Mouse (Mus musculus) liver, embryonic 12.5 days (tissue): Measurements from ENCODE around the gene Ahcy. TPM values are rescaled to one million over a fixed set of nuclear protein-coding genes. Genes with fewer than 3 reads are reported as not detected.
A peak's percentile ranks its signal among the peaks of the same experiment; 100 is the strongest.
"Not testable (repeated sequence)": the region's sequence is repeated elsewhere in the genome, so short reads cannot be mapped to it uniquely, and the experiment has no call there.

Experiments
- ATAC-seq: fragments of 200-750 bp; cut with Nextera tagmentation; 2 replicates; pipeline ENCODE4 v1.8.0; 2017; ENCODE audit warnings: moderate number of reproducible peaks, mild to moderate bottlenecking, moderate library complexity
- H3K27ac ChIP-seq: fragments of 300-500 bp; sonication (generic); 2 replicates; pipeline ENCODE4 v1.5.1; 2016; ENCODE audit warnings: mild to moderate bottlenecking
- H3K27me3 ChIP-seq: fragments of 300-500 bp; sonication (generic); replicated peaks from 2 replicates; pipeline ENCODE4 v1.6.1; 2016; ENCODE audit warnings: mild to moderate bottlenecking, moderate library complexity
- H3K36me3 ChIP-seq: fragments of 300-500 bp; sonication (generic); 2 replicates; pipeline ENCODE4 v1.6.1; 2016; ENCODE audit warnings: mild to moderate bottlenecking, moderate library complexity
- H3K4me1 ChIP-seq: fragments of 300-500 bp; sonication (generic); 2 replicates; pipeline ENCODE4 v1.6.1; 2016
- H3K4me2 ChIP-seq: fragments of 300-500 bp; sonication (generic); 2 replicates; pipeline ENCODE4 v1.6.1; 2016; ENCODE audit warnings: mild to moderate bottlenecking, moderate library complexity
- H3K4me3 ChIP-seq: fragments of 300-500 bp; sonication (generic); 2 replicates; pipeline ENCODE4 v1.5.1; 2016; ENCODE audit warnings: mild to moderate bottlenecking, moderate library complexity
- H3K9ac ChIP-seq: fragments of 300-500 bp; sonication (generic); 2 replicates; pipeline ENCODE4 v1.6.1; 2016; ENCODE audit warnings: mild to moderate bottlenecking, moderate library complexity
- H3K9me3 ChIP-seq: fragments of 300-500 bp; sonication (generic); replicated peaks from 2 replicates; pipeline ENCODE4 v1.6.1; 2016; ENCODE audit warnings: mild to moderate bottlenecking, moderate library complexity
- WGBS: fragments of 180-500 bp; shearing (Covaris S2); methylation state at CpG from one replicate; pipeline ENCODE4 v1.1.7; 2016; ENCODE audit not compliant: insufficient replicate concordance; 5-methylcytosine and 5-hydroxymethylcytosine counted together
- polyA plus RNA-seq: library from polyadenylated mRNA; unstranded; fragments of >200 nt; fragmentation: Nextera tagmentation; extraction: Ambion mirVana; gene quantifications from 2 replicates; pipeline ENCODE4 v1.2.1, GENCODE M21; 2016

Ahcy gene
- polyA plus RNA-seq, 1 experiment from 2014 or later = 67.1 TPM

GRCm38 (mm10) chr2:155046803-155047202 lies 27.5 kb downstream of the Ahcy start:
- no peaks in the 10 kb centered on the region for H3K36me3 ChIP-seq
- 66% methylated on average over 2 of the region's 2 CpGs for WGBS
- H3K4me3 ChIP-seq = no peak overlapping the region
- peaks cover 14% of the 10 kb centered on the region for H3K4me1 ChIP-seq
- peaks cover 20% of the 10 kb centered on the region; the same call in 1 of the 2 replicates for H3K27me3 ChIP-seq
- H3K4me2 ChIP-seq = no peak overlapping the region
- no peaks in the 10 kb centered on the region for H3K9me3 ChIP-seq
- H3K9ac ChIP-seq = no peak overlapping the region
- no peak overlapping the region for H3K27ac ChIP-seq
- no peak for ATAC-seq

- no peak for ATAC-seq
- H3K9me3 ChIP-seq = no peaks in the 10 kb centered on the region
- peaks cover 2% of the 10 kb centered on the region for H3K4me1 ChIP-seq
- WGBS = 55% methylated on average over 3 of the region's 3 CpGs
- H3K36me3 ChIP-seq = no peaks in the 10 kb centered on the region
- no peak overlapping the region for H3K4me2 ChIP-seq
- H3K27me3 ChIP-seq = peaks cover 20% of the 10 kb centered on the region; the same call in 1 of the 2 replicates
- no peak overlapping the region for H3K9ac ChIP-seq
- H3K4me3 ChIP-seq = no peak overlapping the region
- H3K27ac ChIP-seq = no peak overlapping the region
These were observed 29.2 kb downstream of the Ahcy start for GRCm38 (mm10) chr2:155045075-155045474.

GRCm38 (mm10) chr2:155044542-155044941 lies 29.8 kb downstream of the Ahcy start:
- Histone ChIP-seq H3K4me3 (no peak overlapping the region), H3K4me1 (no peaks in the 10 kb centered on the region), H3K9ac (no peak overlapping the region), H3K36me3 (no peaks in the 10 kb centered on the region), H3K27ac (no peak overlapping the region), H3K9me3 (no peaks in the 10 kb centered on the region), H3K4me2 (no peak overlapping the region), H3K27me3 (peaks cover 20% of the 10 kb centered on the region; the same call in 1 of the 2 replicates)
- WGBS = 59% methylated on average over 3 of the region's 3 CpGs
- no peak for ATAC-seq

- no peaks in the 10 kb centered on the region for H3K9me3 ChIP-seq
These were observed 34.3 kb downstream of the Ahcy start for GRCm38 (mm10) chr2:155039956-155040355.

GRCm38 (mm10) chr2:155032938-155033710 lies 41.2 kb downstream of the Ahcy start:
- Histone ChIP-seq H3K27me3 (peaks cover 46% of the 10 kb centered on the region), H3K27ac (no peak overlapping the region), H3K36me3 (no peaks in the 10 kb centered on the region), H3K4me3 (no peak overlapping the region), H3K4me2 (no peak overlapping the region), H3K4me1 (no peaks in the 10 kb centered on the region), H3K9ac (no peak overlapping the region), H3K9me3 (no peaks in the 10 kb centered on the region)
- no peak for ATAC-seq
- 27% methylated on average over 19 of the region's 19 CpGs for WGBS

More at GRCm38 (mm10) chr2:155039956-155040355, 34.3 kb downstream of the Ahcy start:
- Histone ChIP-seq H3K27me3 (peaks cover 31% of the 10 kb centered on the region), H3K27ac (no peak overlapping the region), H3K9ac (no peak overlapping the region), H3K4me3 (no peak overlapping the region), H3K4me1 (no peaks in the 10 kb centered on the region), H3K4me2 (no peak overlapping the region), H3K36me3 (no peaks in the 10 kb centered on the region)
- 66% methylated on average over 4 of the region's 4 CpGs for WGBS
- no peak for ATAC-seq

GRCm38 (mm10) chr2:155030831-155031230 lies 43.5 kb downstream of the Ahcy start:
- Histone ChIP-seq H3K4me3 (no peak overlapping the region), H3K9ac (no peak overlapping the region), H3K4me2 (no peak overlapping the region), H3K36me3 (no peaks in the 10 kb centered on the region), H3K4me1 (no peaks in the 10 kb centered on the region), H3K9me3 (no peaks in the 10 kb centered on the region), H3K27ac (no peak overlapping the region), H3K27me3 (peaks cover 36% of the 10 kb centered on the region)
- WGBS = 57% methylated on average over 7 of the region's 7 CpGs
- no peak for ATAC-seq

GRCm38 (mm10) chr2:155020247-155020826 lies 54.0 kb downstream of the Ahcy start:
- not testable (repeated sequence) for H3K4me3 ChIP-seq, H3K36me3 ChIP-seq, ATAC-seq, H3K27ac ChIP-seq, H3K9me3 ChIP-seq, H3K9ac ChIP-seq
- 39% methylated on average over 20 of the region's 20 CpGs for WGBS
- Histone ChIP-seq H3K27me3 (peaks cover 29% of the 10 kb centered on the region), H3K4me1 (peaks cover 17% of the 10 kb centered on the region), H3K4me2 (peak overlapping the region; percentile 90)

GRCm38 (mm10) chr2:155019673-155020072 lies 54.6 kb downstream of the Ahcy start:
- H3K27ac ChIP-seq = peak overlapping the region; percentile 39
- H3K4me1 ChIP-seq = peaks cover 17% of the 10 kb centered on the region
- 1% methylated on average over 22 of the region's 22 CpGs for WGBS
- H3K9ac ChIP-seq = peak overlapping the region; percentile 34
- peaks cover 30% of the 10 kb centered on the region for H3K27me3 ChIP-seq
- H3K36me3 ChIP-seq = no peaks in the 10 kb centered on the region
- no peaks in the 10 kb centered on the region for H3K9me3 ChIP-seq
- peak overlapping the region; percentile 90 for H3K4me2 ChIP-seq
- ATAC-seq = peak; percentile 72
- peak overlapping the region; percentile 58 for H3K4me3 ChIP-seq

GRCm38 (mm10) chr2:155018762-155019641 lies 55.3 kb downstream of the Ahcy start:
- H3K27ac ChIP-seq = peak overlapping the region; percentile 39
- H3K4me2 ChIP-seq = peak overlapping the region; percentile 90
- H3K9ac ChIP-seq = peak overlapping the region; percentile 34
- peak; percentile 91 for ATAC-seq
- no peaks in the 10 kb centered on the region for H3K9me3 ChIP-seq
- H3K27me3 ChIP-seq = peaks cover 36% of the 10 kb centered on the region
- WGBS = under 1% methylated on average over 38 of the region's 38 CpGs
- peaks cover 17% of the 10 kb centered on the region for H3K4me1 ChIP-seq
- no peaks in the 10 kb centered on the region for H3K36me3 ChIP-seq
- H3K4me3 ChIP-seq = peak overlapping the region; percentile 58

- ATAC-seq, H3K36me3 ChIP-seq, H3K9me3 ChIP-seq: not testable (repeated sequence)
- WGBS = 1% methylated on average over 24 of the region's 26 CpGs
- peak within 1 kb of the TSS; percentile 90 for H3K4me2 ChIP-seq
- peaks cover 15% of the 10 kb centered on the region for H3K4me1 ChIP-seq
- peaks cover 42% of the 10 kb centered on the region for H3K27me3 ChIP-seq
- H3K27ac ChIP-seq = peak within 1 kb of the TSS; percentile 39
- peak within 1 kb of the TSS; percentile 58 for H3K4me3 ChIP-seq
- peak within 1 kb of the TSS; percentile 34 for H3K9ac ChIP-seq
These were observed 56.0 kb downstream of the Ahcy start, which contains the start of gene Gm14226 for GRCm38 (mm10) chr2:155018251-155018755. TSS of gene Gm14226 (plus strand) at chr2:155018266.

- 32% methylated on average over 7 of the region's 9 CpGs for WGBS
- peaks cover 40% of the 10 kb centered on the region for H3K27me3 ChIP-seq
These were observed 57.5 kb downstream of the Ahcy start for GRCm38 (mm10) chr2:155016751-155017150.

More at GRCm38 (mm10) chr2:155016751-155017150, 57.5 kb downstream of the Ahcy start:
- not testable (repeated sequence) for H3K36me3 ChIP-seq, H3K4me2 ChIP-seq, H3K4me3 ChIP-seq, H3K9ac ChIP-seq, ATAC-seq, H3K9me3 ChIP-seq, H3K27ac ChIP-seq
- peaks cover 13% of the 10 kb centered on the region for H3K4me1 ChIP-seq
